In the genomic region with DNA sequence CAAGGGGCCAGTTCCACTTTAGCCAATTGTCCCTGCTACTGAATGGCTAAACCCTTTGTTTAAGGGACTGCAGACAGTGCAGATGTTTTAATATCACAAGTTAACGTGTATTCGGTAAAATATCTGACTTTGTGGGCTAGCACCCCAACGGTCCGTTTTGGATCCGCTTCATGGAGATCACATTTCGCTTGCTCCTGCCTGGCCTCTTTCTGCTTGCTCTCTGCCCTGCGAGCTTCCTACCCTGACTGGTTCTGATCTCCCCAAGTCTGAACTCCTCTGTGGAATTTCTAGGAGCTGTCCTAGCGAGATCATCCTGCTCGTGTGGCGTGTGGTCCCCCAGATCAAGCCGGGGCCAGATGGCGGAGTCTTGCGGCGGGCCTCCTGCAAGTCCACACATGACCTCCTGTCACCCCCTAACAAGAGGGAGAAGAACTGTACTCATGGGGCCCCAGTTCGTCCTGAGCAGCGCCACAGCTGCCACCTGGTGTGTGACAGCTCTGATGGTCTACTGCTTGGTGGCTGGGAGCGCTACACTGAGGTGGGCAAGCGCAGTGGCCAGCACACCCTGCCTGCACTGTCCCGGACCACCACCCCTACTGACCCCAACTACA, we compare ENCODE assay signal across 10 mouse cellular contexts.
DNase-seq lines count a peak whose midpoint lies in the region; ATAC-seq and TF ChIP-seq lines count a peak whose summit lies in the region.
"Had no signal": no experiment of that assay in that cellular context is flagged by ENCODE, and none has a peak within 500 bp of the region (broad histone marks: within the 10 kb centered on the region; RNA-seq: fewer than 3 reads in every experiment).

No protein-coding gene starts in this region.

- no peak for DNase-seq in heart, postnatal 10 days
- no peak for DNase-seq in stomach, postnatal 0 days (ENCODE audit: low spot score)
- DNase-seq in cerebellum, adult 18-20 months: no peak
- no peak for DNase-seq in adrenal gland, postnatal 25 days
- DNase-seq in embryo, embryonic 9.5 days (ENCODE audit: extremely low spot score): no peak
- DNase-seq: kidney, postnatal 14 days had no signal

- intact Hi-C loops in heart, postnatal 10 days (cut with DNase I): no loop called here

- peak overlapping the region; percentile 93 for H3K27ac ChIP-seq in heart, embryonic 13.5 days (replicated peaks)
- H3K27ac ChIP-seq in stomach, embryonic 14.5 days (ENCODE audit: low read length): peak overlapping the region; percentile 15; the same call in 1 of the 2 replicates
- H3K27ac ChIP-seq in stomach, postnatal 0 days (replicated peaks): no peak overlapping the region
- peak overlapping the region; percentile 80 for H3K27ac ChIP-seq in limb, embryonic 13.5 days

- TF ChIP-seq EP300 in stomach, postnatal 0 days (optimal IDR thresholded peaks at IDR 0.05): no peak

- no peak overlapping the region for H3K4me3 ChIP-seq in heart, embryonic 13.5 days
- no peak overlapping the region for H3K4me3 ChIP-seq in stomach, embryonic 14.5 days (ENCODE audit: low read depth, low read length)
- no peak overlapping the region for H3K4me3 ChIP-seq in stomach, postnatal 0 days (ENCODE audit: low read depth, low read length)
- no peak overlapping the region for H3K4me3 ChIP-seq in limb, embryonic 13.5 days
- H3K4me3 ChIP-seq: megakaryocyte, embryonic 14.5 days had no signal

- H3K9ac ChIP-seq in heart, embryonic 13.5 days: peak overlapping the region; percentile 33; the same call in 1 of the 2 replicates
- H3K9ac ChIP-seq in stomach, embryonic 14.5 days (replicated peaks; ENCODE audit: low read depth, low read length): no peak overlapping the region
- H3K9ac ChIP-seq in stomach, postnatal 0 days (ENCODE audit: low read length): no peak overlapping the region
- 0 out of 2 replicates have a peak overlapping the region, but pooled peaks have one; percentile 35 for H3K9ac ChIP-seq in limb, embryonic 13.5 days

- H3K4me1 ChIP-seq in heart, embryonic 13.5 days: peaks cover 73% of the 10 kb centered on the region
- H3K4me1 ChIP-seq in stomach, embryonic 14.5 days (ENCODE audit: control insufficient read depth, insufficient read depth, low read length): peaks cover 40% of the 10 kb centered on the region
- 0 out of 2 replicates have a peak, but pooled peaks cover 2% of the 10 kb centered on the region for H3K4me1 ChIP-seq in stomach, postnatal 0 days (replicated peaks; ENCODE audit: control insufficient read depth, insufficient read depth)
- peaks cover 68% of the 10 kb centered on the region for H3K4me1 ChIP-seq in limb, embryonic 13.5 days

- WGBS in heart, embryonic 13.5 days: 76% methylated on average over 19 of the region's 19 CpGs
- 79% methylated on average over 19 of the region's 19 CpGs for WGBS in stomach, embryonic 14.5 days
- WGBS in stomach, postnatal 0 days: 68% methylated on average over 19 of the region's 19 CpGs
- WGBS in limb, embryonic 13.5 days: 65% methylated on average over 19 of the region's 19 CpGs

- no peak for ATAC-seq in heart, embryonic 13.5 days (ENCODE audit: extremely low read depth, insufficient number of reproducible peaks, low FRiP score, low TSS enrichment)
- no peak for ATAC-seq in stomach, embryonic 14.5 days (ENCODE audit: insufficient number of reproducible peaks, insufficient read depth, low FRiP score, low read depth)
- no peak for ATAC-seq in stomach, postnatal 0 days (ENCODE audit: low FRiP score, low TSS enrichment)
- ATAC-seq in limb, embryonic 13.5 days (ENCODE audit: low FRiP score, low read depth): 0 out of 2 replicates have a peak, but pooled peaks have one; percentile 12

- peaks cover 14% of the 10 kb centered on the region; the same call in 1 of the 2 replicates for H3K36me3 ChIP-seq in heart, embryonic 13.5 days
- H3K36me3 ChIP-seq in stomach, embryonic 14.5 days (ENCODE audit: control insufficient read depth, insufficient read depth, low read length): no peaks in the 10 kb centered on the region; the same call in 1 of the 2 replicates
- peaks cover 4% of the 10 kb centered on the region; the same call in 1 of the 2 replicates for H3K36me3 ChIP-seq in stomach, postnatal 0 days (ENCODE audit: control insufficient read depth, insufficient read depth, low read length)
- H3K36me3 ChIP-seq in limb, embryonic 13.5 days: no peaks in the 10 kb centered on the region

- H3K27me3 ChIP-seq in heart, embryonic 13.5 days (replicated peaks): peaks cover 69% of the 10 kb centered on the region
- H3K27me3 ChIP-seq in stomach, embryonic 14.5 days (ENCODE audit: control insufficient read depth, insufficient read depth, low read length): no peaks in the 10 kb centered on the region
- no peaks in the 10 kb centered on the region for H3K27me3 ChIP-seq in stomach, postnatal 0 days (ENCODE audit: control insufficient read depth, insufficient read depth, low read length)
- no peaks in the 10 kb centered on the region for H3K27me3 ChIP-seq in limb, embryonic 13.5 days

- no peak overlapping the region for H3K4me2 ChIP-seq in heart, embryonic 13.5 days
- no peak overlapping the region for H3K4me2 ChIP-seq in stomach, embryonic 14.5 days (replicated peaks; ENCODE audit: low read depth, low read length)
- H3K4me2 ChIP-seq in stomach, postnatal 0 days (replicated peaks; ENCODE audit: low read depth): no peak overlapping the region
- H3K4me2 ChIP-seq in limb, embryonic 13.5 days (replicated peaks): 0 out of 2 replicates have a peak overlapping the region, but pooled peaks have one; percentile 4

- no peak for TF ChIP-seq CTCF in stomach, postnatal 0 days (IDR thresholded peaks at IDR 0.05; ENCODE audit: low read depth)

- no peaks in the 10 kb centered on the region for H3K9me3 ChIP-seq in heart, embryonic 13.5 days
- no peaks in the 10 kb centered on the region for H3K9me3 ChIP-seq in stomach, embryonic 14.5 days (ENCODE audit: control insufficient read depth, low read depth, low read length)
- no peaks in the 10 kb centered on the region for H3K9me3 ChIP-seq in stomach, postnatal 0 days (ENCODE audit: control insufficient read depth, low read length)
- H3K9me3 ChIP-seq in limb, embryonic 13.5 days: no peaks in the 10 kb centered on the region
- H3K9me3 ChIP-seq: megakaryocyte, embryonic 14.5 days had no signal

Comparison
In these comparisons a context has a peak if more than half of its experiments do, and no peak if none do; other contexts are left out.
1. H3K9ac ChIP-seq: peak in heart, embryonic 13.5 days (single experiment) and limb, embryonic 13.5 days (single experiment); none in stomach, embryonic 14.5 days (single experiment) and stomach, postnatal 0 days (single experiment).